Mouse (Mus musculus) heart, adult 2 months (tissue): ENCODE data around the gene Ube2o.

Experiments
- CTCF ChIP-seq: fragments of 200-600 bp; IDR thresholded peaks from 2 replicates; pipeline ENCODE4 v1.8.1; 2022; ENCODE audit warnings: antibody characterized with exemption, mild to moderate bottlenecking, moderate library complexity
- EP300 ChIP-seq: fragments of 200-500 bp; IDR thresholded peaks from 2 replicates; pipeline ENCODE4 v1.6.1; 2011; ENCODE audit warnings: low read depth, low read length, control low read depth; ENCODE audit not compliant: insufficient read depth
- POLR2A ChIP-seq: fragments of 200-500 bp; IDR thresholded peaks from 2 replicates; pipeline ENCODE4 v1.6.1; 2011; ENCODE audit warnings: mild to moderate bottlenecking, low read depth, low read length, control low read depth; ENCODE audit not compliant: insufficient read depth

DNA sequence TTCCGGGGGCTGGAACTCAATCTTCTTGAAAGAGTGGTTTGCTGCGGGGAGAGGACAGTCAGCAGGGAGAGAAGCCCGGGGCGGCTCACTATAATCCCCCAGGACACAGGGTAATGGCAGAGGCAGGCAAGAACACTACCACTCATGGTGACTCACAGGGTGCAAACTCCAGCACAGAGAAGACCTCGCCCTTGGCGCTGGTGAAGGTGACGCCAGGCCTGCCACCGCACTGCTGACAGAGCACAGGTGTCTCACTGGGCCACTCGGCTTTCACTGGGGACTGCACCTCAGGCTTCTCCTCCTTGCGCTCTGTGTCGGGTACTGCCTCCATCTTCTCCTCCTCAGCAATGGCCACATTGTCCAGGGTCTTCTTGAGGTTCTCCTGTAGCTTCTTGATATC is 40.1 kb downstream of the Ube2o start:
- TF ChIP-seq CTCF (no peak), POLR2A (no peak), EP300 (no peak)
